Mouse (Mus musculus) limb, embryonic 15.5 days (tissue): ENCODE results near the gene Zfp385b. TPM values are rescaled to one million over a fixed set of nuclear protein-coding genes. Genes with fewer than 3 reads are reported as not detected.

Experiments
- ATAC-seq: fragments of 200-750 bp; cut with Nextera tagmentation; 2 replicates; pipeline ENCODE4 v1.8.0; 2017; ENCODE audit warnings: low read depth, moderate TSS enrichment; ENCODE audit not compliant: insufficient number of reproducible peaks, low FRiP score, low TSS enrichment
- H3K27ac ChIP-seq: fragments of 300-500 bp; sonication (generic); 2 replicates; pipeline ENCODE4 v1.5.1; 2015; ENCODE audit warnings: moderate library complexity, mild to moderate bottlenecking, inconsistent platforms
- H3K27me3 ChIP-seq: fragments of 300-500 bp; sonication (generic); 2 replicates; pipeline ENCODE4 v1.6.1; 2015; ENCODE audit warnings: inconsistent platforms
- H3K36me3 ChIP-seq: fragments of 300-500 bp; sonication (generic); 2 replicates; pipeline ENCODE4 v1.6.1; 2015; ENCODE audit warnings: inconsistent platforms
- H3K4me1 ChIP-seq: fragments of 300-500 bp; sonication (generic); 2 replicates; pipeline ENCODE4 v1.6.1; 2015; ENCODE audit warnings: inconsistent platforms
- H3K4me2 ChIP-seq: fragments of 300-500 bp; sonication (generic); 2 replicates; pipeline ENCODE4 v1.6.1; 2015; ENCODE audit warnings: mild to moderate bottlenecking, inconsistent platforms
- H3K4me3 ChIP-seq: fragments of 300-500 bp; sonication (generic); 2 replicates; pipeline ENCODE4 v1.5.1; 2015; ENCODE audit warnings: mild to moderate bottlenecking, inconsistent platforms
- H3K9ac ChIP-seq: fragments of 300-500 bp; sonication (generic); 2 replicates; pipeline ENCODE4 v1.6.1; 2015; ENCODE audit warnings: inconsistent platforms
- H3K9me3 ChIP-seq: fragments of 300-500 bp; sonication (generic); 2 replicates; pipeline ENCODE4 v1.6.1; 2016; ENCODE audit warnings: inconsistent platforms
- WGBS: fragments of 180-500 bp; shearing (Covaris S2); methylation state at CpG from one replicate; pipeline ENCODE4 v1.1.7; 2015; 5-methylcytosine and 5-hydroxymethylcytosine counted together
- polyA plus RNA-seq: library from polyadenylated mRNA; unstranded; fragments of >200 nt; fragmentation: Nextera tagmentation; extraction: Ambion mirVana; gene quantifications from 2 replicates; pipeline ENCODE4 v1.2.1, GENCODE M21; 2015

Gene Zfp385b
- polyA plus RNA-seq, 1 experiment from 2014 or later, result 12.9 TPM

- Histone ChIP-seq H3K4me1 (no peaks in the 10 kb centered on the region), H3K9me3 (no peaks in the 10 kb centered on the region), H3K4me2 (no peak overlapping the region), H3K9ac (no peak overlapping the region), H3K36me3 (no peaks in the 10 kb centered on the region), H3K27me3 (no peaks in the 10 kb centered on the region), H3K27ac (no peak overlapping the region), H3K4me3 (no peak overlapping the region)
- 67% methylated on average over 3 of the region's 3 CpGs for WGBS
- ATAC-seq, result no peak
These were observed 191.7 kb downstream of the Zfp385b start for GRCm38 (mm10) chr2:77627622-77628231.

GRCm38 (mm10) chr2:77618686-77619085 is 200.8 kb downstream of the Zfp385b start:
- Histone ChIP-seq H3K27me3 (no peaks in the 10 kb centered on the region), H3K36me3 (no peaks in the 10 kb centered on the region), H3K4me2 (no peak overlapping the region), H3K4me1 (no peaks in the 10 kb centered on the region), H3K9me3 (no peaks in the 10 kb centered on the region), H3K9ac (no peak overlapping the region), H3K27ac (peak overlapping the region; percentile 2; the same call in 1 of the 2 replicates), H3K4me3 (no peak overlapping the region)
- ATAC-seq, result peak; percentile 61; the same call in 1 of the 2 replicates
- WGBS, result 71% methylated on average over 4 of the region's 4 CpGs

GRCm38 (mm10) chr2:77610303-77610991 is 209.0 kb downstream of the Zfp385b start:
- Histone ChIP-seq H3K4me3 (no peak overlapping the region), H3K4me2 (no peak overlapping the region), H3K27me3 (no peaks in the 10 kb centered on the region), H3K27ac (no peak overlapping the region), H3K4me1 (no peaks in the 10 kb centered on the region), H3K9me3 (no peaks in the 10 kb centered on the region), H3K36me3 (no peaks in the 10 kb centered on the region), H3K9ac (no peak overlapping the region)
- 77% methylated on average over 7 of the region's 7 CpGs for WGBS
- no peak for ATAC-seq

GRCm38 (mm10) chr2:77609452-77609851 is 210.0 kb downstream of the Zfp385b start:
- Histone ChIP-seq H3K27ac (no peak overlapping the region), H3K27me3 (no peaks in the 10 kb centered on the region), H3K4me3 (no peak overlapping the region), H3K9ac (no peak overlapping the region), H3K4me2 (no peak overlapping the region), H3K9me3 (no peaks in the 10 kb centered on the region), H3K36me3 (no peaks in the 10 kb centered on the region), H3K4me1 (no peaks in the 10 kb centered on the region)
- ATAC-seq, result no peak
- WGBS, result 48% methylated on average over 5 of the region's 5 CpGs

- Histone ChIP-seq H3K4me3 (no peak overlapping the region), H3K4me1 (no peaks in the 10 kb centered on the region), H3K36me3 (no peaks in the 10 kb centered on the region), H3K27me3 (no peaks in the 10 kb centered on the region), H3K9me3 (no peaks in the 10 kb centered on the region), H3K4me2 (no peak overlapping the region), H3K27ac (no peak overlapping the region), H3K9ac (no peak overlapping the region)
- ATAC-seq, result peak; percentile 30; the same call in 1 of the 2 replicates
- WGBS, result 46% methylated on average over 4 of the region's 4 CpGs
These were observed 210.8 kb downstream of the Zfp385b start for GRCm38 (mm10) chr2:77608666-77609065.

GRCm38 (mm10) chr2:77593461-77593860 is 226.0 kb downstream of the Zfp385b start:
- no peaks in the 10 kb centered on the region for H3K36me3 ChIP-seq
- WGBS, result 59% methylated on average over 7 of the region's 7 CpGs
- H3K27me3 ChIP-seq, result no peaks in the 10 kb centered on the region
- no peak overlapping the region for H3K4me2 ChIP-seq
- no peaks in the 10 kb centered on the region for H3K9me3 ChIP-seq
- no peak overlapping the region for H3K4me3 ChIP-seq
- no peak overlapping the region for H3K9ac ChIP-seq
- no peak for ATAC-seq
- no peaks in the 10 kb centered on the region for H3K4me1 ChIP-seq
- H3K27ac ChIP-seq, result no peak overlapping the region

- WGBS, result 90% methylated on average over 6 of the region's 6 CpGs
- Histone ChIP-seq H3K4me3 (no peak overlapping the region), H3K4me1 (no peaks in the 10 kb centered on the region), H3K27ac (no peak overlapping the region), H3K9me3 (no peaks in the 10 kb centered on the region), H3K27me3 (no peaks in the 10 kb centered on the region), H3K36me3 (no peaks in the 10 kb centered on the region), H3K9ac (no peak overlapping the region), H3K4me2 (no peak overlapping the region)
- no peak for ATAC-seq
These were observed 226.9 kb downstream of the Zfp385b start for GRCm38 (mm10) chr2:77592525-77592924.

- ATAC-seq, result 0 out of 2 replicates have a peak, but pooled peaks have one; percentile 40
- Histone ChIP-seq H3K4me2 (no peak overlapping the region), H3K9me3 (no peaks in the 10 kb centered on the region), H3K27me3 (no peaks in the 10 kb centered on the region), H3K4me3 (no peak overlapping the region), H3K9ac (no peak overlapping the region), H3K27ac (0 out of 2 replicates have a peak overlapping the region, but pooled peaks have one; percentile 11), H3K4me1 (no peaks in the 10 kb centered on the region), H3K36me3 (no peaks in the 10 kb centered on the region)
- 67% methylated on average over 12 of the region's 12 CpGs for WGBS
These were observed 230.1 kb downstream of the Zfp385b start for GRCm38 (mm10) chr2:77589205-77589901.

GRCm38 (mm10) chr2:77587387-77587786 is 232.1 kb downstream of the Zfp385b start:
- H3K9me3 ChIP-seq, result no peaks in the 10 kb centered on the region
- ATAC-seq, result no peak
- no peak overlapping the region for H3K9ac ChIP-seq
- H3K4me2 ChIP-seq, result no peak overlapping the region
- no peaks in the 10 kb centered on the region for H3K36me3 ChIP-seq
- H3K4me3 ChIP-seq, result no peak overlapping the region
- no peaks in the 10 kb centered on the region for H3K27me3 ChIP-seq
- WGBS, result 86% methylated on average over 4 of the region's 4 CpGs
- no peaks in the 10 kb centered on the region for H3K4me1 ChIP-seq
- no peak overlapping the region for H3K27ac ChIP-seq

GRCm38 (mm10) chr2:77586581-77587360 is 232.7 kb downstream of the Zfp385b start:
- H3K4me1 ChIP-seq, result no peaks in the 10 kb centered on the region
- no peaks in the 10 kb centered on the region for H3K9me3 ChIP-seq
- no peak overlapping the region for H3K9ac ChIP-seq
- no peak for ATAC-seq
- 82% methylated on average over 4 of the region's 4 CpGs for WGBS
- H3K4me2 ChIP-seq, result no peak overlapping the region
- H3K27me3 ChIP-seq, result no peaks in the 10 kb centered on the region
- no peak overlapping the region for H3K27ac ChIP-seq
- no peaks in the 10 kb centered on the region for H3K36me3 ChIP-seq
- no peak overlapping the region for H3K4me3 ChIP-seq

GRCm38 (mm10) chr2:77583586-77583985 is 235.9 kb downstream of the Zfp385b start:
- 58% methylated on average over 1 of the region's 1 CpGs for WGBS

More at GRCm38 (mm10) chr2:77583586-77583985, 235.9 kb downstream of the Zfp385b start:
- Histone ChIP-seq H3K4me3 (no peak overlapping the region), H3K4me2 (no peak overlapping the region), H3K9ac (no peak overlapping the region), H3K27me3 (no peaks in the 10 kb centered on the region), H3K36me3 (no peaks in the 10 kb centered on the region), H3K4me1 (no peaks in the 10 kb centered on the region), H3K9me3 (no peaks in the 10 kb centered on the region), H3K27ac (no peak overlapping the region)
- ATAC-seq, result no peak
